9 mouse cellular contexts compared by ENCODE assay signal in the genomic region with DNA sequence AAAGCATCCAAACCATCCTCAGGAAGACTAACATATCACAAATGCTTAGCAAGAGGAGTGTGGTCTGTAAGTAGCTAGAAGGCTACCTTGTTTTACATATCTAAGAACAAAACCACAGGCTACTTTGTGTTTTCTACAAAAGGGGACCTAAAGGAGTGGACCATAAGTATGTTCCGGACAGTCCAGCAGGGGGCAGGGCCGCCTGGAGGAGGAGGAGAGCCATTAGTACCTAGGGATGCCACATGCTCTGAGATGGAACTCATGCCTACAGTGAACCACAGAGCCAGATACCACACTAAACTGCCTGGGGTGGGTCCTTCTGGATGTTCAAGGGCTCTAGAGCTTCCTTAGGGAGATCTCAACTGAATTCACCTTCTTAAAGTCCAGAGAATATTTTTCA. TPM values are rescaled to one million over a fixed set of nuclear protein-coding genes. Genes with fewer than 3 reads are reported as not detected.
DNase-seq lines count a peak whose midpoint lies in the region; ATAC-seq and TF ChIP-seq lines count a peak whose summit lies in the region.
"Had no signal": no experiment of that assay in that cellular context is flagged by ENCODE, and none has a peak within 500 bp of the region (broad histone marks: within the 10 kb centered on the region; RNA-seq: fewer than 3 reads in every experiment).

No protein-coding gene starts in this region.

- H3K36me3 ChIP-seq in intestine, postnatal 0 days (ENCODE audit: control insufficient read depth, insufficient read depth) = peaks cover 27% of the 10 kb centered on the region

- H3K9me3 ChIP-seq in intestine, postnatal 0 days (ENCODE audit: control insufficient read depth) = no peaks in the 10 kb centered on the region
- H3K9me3 ChIP-seq: hindbrain, embryonic 15.5 days had no signal

- no peak overlapping the region for H3K4me2 ChIP-seq in intestine, postnatal 0 days (replicated peaks; ENCODE audit: low read depth)
- H3K4me2 ChIP-seq: hindbrain, embryonic 15.5 days had no signal

- no peaks in the 10 kb centered on the region for H3K4me1 ChIP-seq in intestine, postnatal 0 days (replicated peaks; ENCODE audit: control insufficient read depth, insufficient read depth, low read length)
- H3K4me1 ChIP-seq: hindbrain, embryonic 15.5 days had no signal

- ATAC-seq in intestine, postnatal 0 days = peak; percentile 51; the same call in 1 of the 2 replicates

- TF ChIP-seq CTCF in intestine, postnatal 0 days (IDR thresholded peaks at IDR 0.05; ENCODE audit: low read depth) = peak; percentile 81

- no peaks in the 10 kb centered on the region for H3K27me3 ChIP-seq in intestine, postnatal 0 days (replicated peaks; ENCODE audit: control insufficient read depth, insufficient read depth, low read length)
- H3K27me3 ChIP-seq: hindbrain, embryonic 15.5 days had no signal

- H3K27ac ChIP-seq in intestine, postnatal 0 days (ENCODE audit: low read depth, low read length) = no peak overlapping the region
- H3K27ac ChIP-seq: hindbrain, embryonic 15.5 days had no signal

- H3K9ac ChIP-seq in intestine, postnatal 0 days (ENCODE audit: low read depth, low read length) = no peak overlapping the region
- H3K9ac ChIP-seq: hindbrain, embryonic 15.5 days had no signal

- DNase-seq in gastrocnemius, postnatal 10 days = peak; percentile 15
- no peak for DNase-seq in gastrocnemius, adult 8-10 months (ENCODE audit: low spot score in 2 of 2)
- DNase-seq in urinary bladder, postnatal 25 days (ENCODE audit: low spot score) = peak; percentile 38
- no peak for DNase-seq in urinary bladder, adult 18-20 months (ENCODE audit: low spot score in 2 of 2)
- peak; percentile 39 to 50 for DNase-seq in lung, postnatal 4 days
- no peak for DNase-seq in urinary bladder, postnatal 4 days (ENCODE audit: low spot score in 2 of 2)
- no peak for DNase-seq in right cerebral cortex, postnatal 4 days

- WGBS in intestine, postnatal 0 days = 53% methylated on average over 2 of the region's 2 CpGs

- no peak overlapping the region for H3K4me3 ChIP-seq in intestine, postnatal 0 days (ENCODE audit: low read depth, low read length)
- H3K4me3 ChIP-seq: hindbrain, embryonic 15.5 days had no signal

RNA-seq across cellular contexts. Expression of a gene that starts 14.3 kb away (rescaled TPM):
- total RNA-seq in gastrocnemius, postnatal 10 days (2021) = 10 to 100 TPM; 31.0 to 34.3 TPM
- 10 to 100 TPM; 19.8 to 26.7 (median 23.8) TPM for total RNA-seq in gastrocnemius, adult 8-10 months (2022)
- polyA plus RNA-seq in intestine, postnatal 0 days (2015; fragmentation: Nextera tagmentation; extraction: Ambion mirVana) = 21.5 and 23.2 TPM in 2 replicates

RNA-seq across cellular contexts. Expression of a gene that starts 14.4 kb away (rescaled TPM):
- total RNA-seq in gastrocnemius, postnatal 10 days (2021) = under 1 TPM; 0.42 to 0.65 TPM
- total RNA-seq in gastrocnemius, adult 8-10 months (2022) = under 1 TPM; 0.43 to 0.96 (median 0.74) TPM
- polyA plus RNA-seq in intestine, postnatal 0 days (2015; fragmentation: Nextera tagmentation; extraction: Ambion mirVana) = 0.91 and 1.4 TPM in 2 replicates

RNA-seq across cellular contexts. Expression of a gene that starts 30.5 kb away (rescaled TPM):
- 10 to 100 TPM; 21.6 to 25.8 TPM for total RNA-seq in gastrocnemius, postnatal 10 days (2021)
- total RNA-seq in gastrocnemius, adult 8-10 months (2022) = 10 to 100 TPM; 14.2 to 18.3 (median 16.2) TPM
- 34.2 and 34.5 TPM in 2 replicates for polyA plus RNA-seq in intestine, postnatal 0 days (2015; fragmentation: Nextera tagmentation; extraction: Ambion mirVana)

Comparison
In these comparisons a context has a peak if more than half of its experiments do, and no peak if none do; other contexts are left out.
1. DNase-seq: peak in gastrocnemius, postnatal 10 days (single experiment), urinary bladder, postnatal 25 days (single experiment) and lung, postnatal 4 days (2 of 2); none in gastrocnemius, adult 8-10 months (0 of 2), urinary bladder, adult 18-20 months (0 of 2), urinary bladder, postnatal 4 days (0 of 2) and right cerebral cortex, postnatal 4 days (single experiment).